Mouse (Mus musculus) lung, postnatal 0 days (tissue): ENCODE results near the gene Lin7a.

Experiments
- CTCF ChIP-seq: IDR thresholded peaks from 2 replicates; pipeline ENCODE4 v1.5.1; 2016; ENCODE audit warnings: antibody characterized with exemption, mild to moderate bottlenecking
- EP300 ChIP-seq: IDR thresholded peaks from 2 replicates; pipeline ENCODE4 v1.6.1; 2016; ENCODE audit warnings: antibody characterized with exemption, mild to moderate bottlenecking, control low read depth

DNA sequence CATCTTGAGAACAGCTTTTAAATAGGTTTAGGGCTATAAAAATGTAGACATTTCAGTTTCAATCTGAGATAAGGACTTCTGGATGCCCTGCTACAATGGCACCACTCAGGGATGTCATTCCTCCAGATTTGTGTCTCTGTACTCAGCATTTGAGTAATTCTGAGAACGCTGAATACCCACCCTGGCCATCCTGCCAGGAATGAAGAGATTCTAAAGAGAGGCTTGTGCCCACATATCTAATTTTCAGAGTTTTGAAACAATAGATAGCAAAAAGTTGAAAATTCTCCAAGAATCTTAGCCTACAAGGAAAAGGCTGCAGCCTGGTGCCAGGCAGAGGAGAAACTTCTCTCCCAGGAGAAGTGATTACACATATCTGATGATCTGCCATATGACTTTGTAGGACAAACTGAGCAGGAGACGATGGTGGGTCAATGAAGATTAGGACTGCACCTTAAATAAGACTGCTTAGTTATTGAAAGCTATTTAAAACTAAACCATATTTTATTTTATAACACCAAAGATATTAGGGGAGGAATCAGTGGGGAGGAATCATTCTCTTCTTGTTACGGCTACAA is 32.5 kb upstream of the Lin7a start:
- TF ChIP-seq EP300: no peak
- TF ChIP-seq CTCF: no peak
